Mouse (Mus musculus): ENCODE measurements around the gene Mfsd13b. TPM values are rescaled to one million over a fixed set of nuclear protein-coding genes. Genes with fewer than 3 reads are reported as not detected.
A peak's percentile ranks its signal among the peaks of the same experiment; 100 is the strongest.

Mfsd13b gene
- polyA plus RNA-seq, 1 experiment from 2014 or later: 0.60 TPM

GRCm38 (mm10) chr7:120999021-120999530 lies 16.8 kb downstream of the Mfsd13b start:
- 79% methylated on average over 2 of the region's 2 CpGs for WGBS
- Histone ChIP-seq H3K27ac (no peak overlapping the region), H3K36me3 (no peaks in the 10 kb centered on the region), H3K4me3 (replicated peaks) (no peak overlapping the region), H3K27me3 (replicated peaks) (no peaks in the 10 kb centered on the region), H3K4me1 (replicated peaks) (no peaks in the 10 kb centered on the region), H3K4me2 (replicated peaks) (no peak overlapping the region), H3K9me3 (no peaks in the 10 kb centered on the region), H3K9ac (no peak overlapping the region)
- ATAC-seq: no peak

DNA sequence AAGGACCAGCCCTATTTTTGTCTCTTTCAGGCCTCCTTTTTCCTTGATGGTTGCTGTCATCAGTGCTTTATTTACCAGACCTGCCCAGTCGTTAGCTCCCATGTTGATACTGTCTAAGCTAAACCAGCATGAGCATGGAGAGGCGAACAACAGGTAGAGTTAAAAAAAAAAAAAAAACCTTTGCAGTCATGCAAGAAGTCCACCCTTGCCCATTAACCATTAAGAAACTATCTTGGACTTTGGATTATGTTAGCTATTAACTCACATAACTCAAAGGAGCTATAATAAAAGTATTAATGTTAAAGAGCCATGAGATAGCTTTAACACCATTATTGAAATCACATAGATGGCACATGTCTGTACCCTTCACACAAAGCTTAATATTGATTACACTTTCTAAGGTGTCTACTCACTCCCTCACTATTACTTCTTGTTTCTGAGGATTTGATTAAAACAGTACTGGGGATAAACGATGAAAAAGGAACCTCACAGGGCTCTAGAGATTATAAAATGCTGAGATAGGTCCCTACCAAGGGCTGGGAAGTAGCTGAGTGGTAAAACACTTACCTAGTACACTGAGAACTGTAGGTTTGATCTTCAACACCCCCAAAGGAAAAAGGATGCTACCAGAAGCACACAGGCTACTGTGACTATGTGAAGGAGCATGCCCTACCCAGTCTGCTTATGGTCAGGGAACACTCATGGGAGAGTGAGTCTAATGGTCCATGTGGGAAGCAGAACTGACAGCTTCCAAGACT lies 17.9 kb downstream of the Mfsd13b start:
- H3K4me1 ChIP-seq (replicated peaks): no peaks in the 10 kb centered on the region
- H3K4me2 ChIP-seq (replicated peaks): no peak overlapping the region
- no peaks in the 10 kb centered on the region for H3K27me3 ChIP-seq (replicated peaks)
- H3K9me3 ChIP-seq: no peaks in the 10 kb centered on the region
- peak overlapping the region; percentile 77 for H3K27ac ChIP-seq
- H3K36me3 ChIP-seq: no peaks in the 10 kb centered on the region
- H3K4me3 ChIP-seq (replicated peaks): no peak overlapping the region
- ATAC-seq: peak; percentile 83
- no peak overlapping the region for H3K9ac ChIP-seq
- WGBS: 50% methylated on average over 3 of the region's 3 CpGs

DNA sequence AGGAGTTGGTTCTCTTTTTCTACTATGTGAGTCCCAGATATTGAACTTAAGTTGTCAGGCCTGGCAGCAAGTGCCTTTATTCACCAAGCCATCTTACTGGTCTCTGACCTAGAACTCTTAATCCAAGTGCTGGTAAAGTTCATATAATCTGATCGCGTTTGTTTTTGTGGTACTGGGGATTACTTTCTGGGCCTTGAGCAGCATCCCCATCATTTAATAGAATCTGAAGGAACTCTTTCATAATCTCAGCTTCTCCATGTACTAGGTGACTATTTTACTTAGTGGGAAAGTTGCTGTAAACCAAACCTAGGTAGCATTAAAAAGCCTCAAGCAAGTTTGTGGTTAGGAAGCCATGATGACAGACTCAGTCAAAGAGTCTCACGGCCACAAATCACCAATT lies 19.6 kb downstream of the Mfsd13b start:
- H3K9ac ChIP-seq: no peak overlapping the region
- no peak for ATAC-seq
- WGBS: 87% methylated on average over 3 of the region's 3 CpGs
- no peak overlapping the region for H3K4me3 ChIP-seq (replicated peaks)
- H3K4me1 ChIP-seq (replicated peaks): no peaks in the 10 kb centered on the region
- H3K27me3 ChIP-seq (replicated peaks): no peaks in the 10 kb centered on the region
- H3K36me3 ChIP-seq: no peaks in the 10 kb centered on the region
- no peaks in the 10 kb centered on the region for H3K9me3 ChIP-seq
- H3K4me2 ChIP-seq (replicated peaks): no peak overlapping the region
- H3K27ac ChIP-seq: 0 out of 2 replicates have a peak overlapping the region, but pooled peaks have one; percentile 22

- Histone ChIP-seq H3K27me3 (replicated peaks) (no peaks in the 10 kb centered on the region), H3K9ac (no peak overlapping the region), H3K36me3 (no peaks in the 10 kb centered on the region), H3K4me2 (replicated peaks) (no peak overlapping the region), H3K27ac (0 out of 2 replicates have a peak overlapping the region, but pooled peaks have one; percentile 48), H3K4me1 (replicated peaks) (no peaks in the 10 kb centered on the region), H3K4me3 (replicated peaks) (no peak overlapping the region), H3K9me3 (no peaks in the 10 kb centered on the region)
- ATAC-seq: peak; percentile 71
- WGBS: 67% methylated on average over 5 of the region's 5 CpGs
These were observed 20.2 kb downstream of the Mfsd13b start for GRCm38 (mm10) chr7:121002407-121002928.

DNA sequence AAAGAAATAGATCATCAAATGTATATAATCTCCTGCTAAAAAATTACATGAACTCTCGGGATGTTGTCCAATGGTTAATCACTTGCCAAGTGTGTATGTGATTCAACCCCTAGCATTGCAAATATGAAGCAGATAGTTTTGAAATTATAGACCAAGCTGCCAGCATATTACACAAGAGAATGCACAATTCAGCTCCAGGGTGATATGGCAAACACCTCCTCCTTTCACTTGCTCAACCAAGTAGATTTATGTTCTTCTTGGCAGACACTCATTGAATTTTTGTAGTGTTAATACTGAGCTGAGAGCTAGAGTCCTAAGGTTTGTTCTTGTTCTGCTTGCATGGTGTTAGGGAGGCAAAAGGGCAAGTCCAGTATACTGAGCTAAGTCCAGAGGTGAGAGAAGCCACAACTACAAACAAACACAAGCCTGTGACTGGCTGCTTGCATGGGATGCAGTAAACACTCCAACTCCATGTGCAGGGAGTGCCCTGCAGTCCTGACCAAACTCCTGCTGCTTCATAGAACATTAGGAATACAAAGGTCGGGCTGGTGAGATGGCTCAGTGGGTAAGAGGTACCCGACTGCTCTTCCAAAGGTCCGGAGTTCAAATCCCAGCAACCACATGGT lies 21.6 kb downstream of the Mfsd13b start:
- H3K9me3 ChIP-seq: no peaks in the 10 kb centered on the region
- H3K9ac ChIP-seq: no peak overlapping the region
- H3K4me1 ChIP-seq (replicated peaks): no peaks in the 10 kb centered on the region
- H3K36me3 ChIP-seq: no peaks in the 10 kb centered on the region
- no peak overlapping the region for H3K4me3 ChIP-seq (replicated peaks)
- peak overlapping the region; percentile 15; the same call in 1 of the 2 replicates for H3K27ac ChIP-seq
- no peak overlapping the region for H3K4me2 ChIP-seq (replicated peaks)
- WGBS: 72% methylated on average over 4 of the region's 4 CpGs
- H3K27me3 ChIP-seq (replicated peaks): no peaks in the 10 kb centered on the region
- no peak; the same call in 1 of the 2 replicates for ATAC-seq

DNA sequence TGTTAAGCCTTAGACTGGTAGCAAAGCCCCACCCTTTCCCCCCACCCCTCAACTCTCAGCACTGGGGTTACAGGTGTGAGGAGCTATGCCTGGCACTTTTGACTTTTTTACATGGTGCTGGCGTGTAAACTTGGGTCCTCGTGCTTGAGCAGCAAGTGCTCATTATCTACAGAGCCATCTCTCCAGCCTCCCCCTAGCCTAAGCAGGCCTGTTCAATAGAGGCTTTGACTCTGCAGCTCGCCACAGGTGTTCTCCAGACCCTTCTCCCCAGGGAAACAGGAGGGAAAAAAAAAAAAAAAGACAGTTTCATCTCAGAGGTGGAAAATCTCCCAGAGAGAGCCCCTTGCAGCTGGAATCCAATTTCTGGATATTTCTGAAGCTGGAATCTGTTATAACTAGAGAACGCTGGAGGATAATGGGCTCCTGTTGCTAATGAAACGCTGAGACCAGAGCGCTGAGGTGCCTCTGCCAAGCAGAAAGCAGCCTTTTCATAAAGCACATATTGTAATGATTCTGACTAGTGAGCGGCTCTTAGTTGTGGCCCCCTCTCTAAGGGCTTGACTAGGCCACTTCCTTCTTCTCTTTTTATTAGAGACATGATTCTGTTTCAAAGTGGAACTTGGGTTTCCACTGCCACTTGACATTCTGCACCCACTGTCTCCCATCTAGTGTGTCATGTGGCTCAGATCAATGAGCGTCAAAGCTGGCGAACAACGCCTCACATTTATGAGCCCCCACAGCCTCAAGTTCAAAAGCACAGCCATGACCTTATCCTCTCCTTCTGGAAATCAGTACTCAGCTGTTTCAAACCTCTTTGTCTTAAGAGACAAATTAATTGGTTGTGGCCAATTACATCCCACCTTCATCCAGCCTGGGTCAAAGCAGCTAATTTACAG lies 29.7 kb downstream of the Mfsd13b start:
- Histone ChIP-seq H3K4me1 (replicated peaks) (no peaks in the 10 kb centered on the region), H3K9ac (no peak overlapping the region), H3K4me2 (replicated peaks) (no peak overlapping the region), H3K4me3 (replicated peaks) (no peak overlapping the region), H3K36me3 (no peaks in the 10 kb centered on the region), H3K27me3 (replicated peaks) (no peaks in the 10 kb centered on the region), H3K9me3 (no peaks in the 10 kb centered on the region), H3K27ac (no peak overlapping the region)
- 67% methylated on average over 10 of the region's 10 CpGs for WGBS
- no peak for ATAC-seq

DNA sequence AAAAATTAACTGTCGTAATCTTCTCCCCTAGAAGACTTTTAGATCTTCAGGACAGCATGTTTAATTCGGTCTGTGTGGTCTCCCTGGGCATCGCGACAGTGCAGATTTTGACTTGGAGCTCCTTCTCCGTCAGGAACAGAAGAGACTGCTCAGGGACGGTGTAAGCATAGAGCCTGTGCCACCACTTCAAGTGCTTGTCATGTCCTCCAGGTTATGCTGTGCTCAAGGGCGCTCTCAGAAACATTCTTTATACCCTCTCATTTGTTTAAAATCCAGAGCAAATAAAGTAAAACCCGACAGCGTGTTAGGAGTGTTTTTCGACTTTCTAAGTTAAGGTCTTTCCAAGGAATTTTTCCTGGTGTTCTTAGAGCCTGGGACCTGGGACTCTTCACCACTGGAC lies 32.2 kb downstream of the Mfsd13b start:
- Histone ChIP-seq H3K4me3 (replicated peaks) (no peak overlapping the region), H3K27me3 (replicated peaks) (no peaks in the 10 kb centered on the region), H3K4me1 (replicated peaks) (no peaks in the 10 kb centered on the region), H3K9ac (no peak overlapping the region), H3K9me3 (no peaks in the 10 kb centered on the region), H3K27ac (no peak overlapping the region), H3K36me3 (no peaks in the 10 kb centered on the region), H3K4me2 (replicated peaks) (no peak overlapping the region)
- no peak for ATAC-seq
- WGBS: 80% methylated on average over 10 of the region's 10 CpGs

GRCm38 (mm10) chr7:121018778-121019177 lies 36.5 kb downstream of the Mfsd13b start:
- H3K4me2 ChIP-seq (replicated peaks): no peak overlapping the region
- no peak overlapping the region for H3K9ac ChIP-seq
- H3K9me3 ChIP-seq: no peaks in the 10 kb centered on the region
- H3K4me1 ChIP-seq (replicated peaks): no peaks in the 10 kb centered on the region
- WGBS: 85% methylated on average over 3 of the region's 3 CpGs
- no peaks in the 10 kb centered on the region for H3K27me3 ChIP-seq (replicated peaks)
- no peak overlapping the region for H3K27ac ChIP-seq
- no peak overlapping the region for H3K4me3 ChIP-seq (replicated peaks)
- H3K36me3 ChIP-seq: no peaks in the 10 kb centered on the region
- ATAC-seq: no peak

DNA sequence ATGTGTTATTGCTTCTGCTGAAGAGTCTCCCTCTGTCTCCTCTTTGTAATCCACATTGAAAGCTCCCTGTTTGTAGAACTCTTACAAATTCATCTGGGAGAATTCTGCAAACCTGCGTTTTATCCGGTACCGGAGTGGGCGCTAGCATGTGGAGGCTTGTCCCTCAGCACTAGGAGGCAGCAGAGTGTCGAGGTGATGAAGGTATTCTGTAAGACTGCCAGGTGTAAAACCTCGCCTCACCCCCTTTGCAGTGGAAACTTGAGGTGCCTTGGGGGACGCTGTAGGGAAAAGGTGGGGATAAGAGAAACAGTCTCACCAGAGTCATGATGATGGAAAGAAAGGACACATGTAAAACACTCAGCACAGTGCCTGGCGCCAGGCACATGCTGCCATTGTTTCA lies 38.0 kb downstream of the Mfsd13b start:
- H3K27ac ChIP-seq: no peak overlapping the region
- no peaks in the 10 kb centered on the region for H3K4me1 ChIP-seq (replicated peaks)

DNA sequence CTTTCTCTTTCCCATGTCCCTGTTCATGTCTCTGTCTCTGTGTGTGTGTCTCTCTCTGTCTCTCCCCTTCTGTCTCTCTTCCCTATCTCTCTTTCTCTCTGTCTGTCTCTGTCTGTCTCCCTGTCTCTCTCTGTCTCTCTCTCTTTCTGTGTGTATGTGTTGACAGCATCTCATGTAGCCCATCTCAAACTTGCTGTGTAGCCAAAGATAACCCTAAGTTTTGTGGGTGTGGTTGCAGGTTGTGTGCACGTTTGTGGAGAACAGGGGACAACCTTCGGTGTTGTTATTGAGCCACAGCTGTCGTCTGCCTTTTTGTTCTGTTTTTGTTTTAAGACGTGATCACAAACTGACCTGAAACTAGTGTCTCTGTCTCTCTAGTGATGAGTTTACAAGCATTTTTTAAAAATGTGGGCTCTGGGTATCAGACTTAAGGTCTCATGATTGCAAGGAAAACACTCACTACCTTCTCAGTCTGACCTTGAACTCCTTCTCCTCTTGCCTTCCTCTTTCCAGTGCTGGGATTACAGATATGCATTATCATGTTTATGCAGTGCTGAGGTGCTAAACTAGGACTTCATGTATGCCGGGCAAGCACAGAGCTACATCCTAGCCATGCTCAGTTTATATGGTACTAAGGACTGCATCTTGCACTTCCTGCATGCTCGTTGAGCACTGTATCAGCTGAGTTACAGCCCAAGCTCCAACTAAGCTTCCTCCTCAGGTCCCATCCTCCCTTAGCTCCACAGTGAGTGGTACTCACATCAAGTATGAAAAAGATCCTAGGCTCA lies 43.1 kb downstream of the Mfsd13b start:
- Histone ChIP-seq H3K4me1 (replicated peaks) (no peaks in the 10 kb centered on the region), H3K9ac (no peak overlapping the region), H3K27me3 (replicated peaks) (no peaks in the 10 kb centered on the region), H3K4me3 (replicated peaks) (no peak overlapping the region), H3K36me3 (no peaks in the 10 kb centered on the region), H3K9me3 (no peaks in the 10 kb centered on the region), H3K27ac (no peak overlapping the region), H3K4me2 (replicated peaks) (no peak overlapping the region)
- no peak; the same call in 1 of the 2 replicates for ATAC-seq
- 70% methylated on average over 6 of the region's 6 CpGs for WGBS

More for the DNA sequence above, 38.0 kb downstream of the Mfsd13b start:
- Histone ChIP-seq H3K9me3 (no peaks in the 10 kb centered on the region), H3K4me2 (replicated peaks) (no peak overlapping the region), H3K4me3 (replicated peaks) (no peak overlapping the region), H3K36me3 (no peaks in the 10 kb centered on the region), H3K9ac (no peak overlapping the region), H3K27me3 (replicated peaks) (no peaks in the 10 kb centered on the region)
- no peak for ATAC-seq
- WGBS: 37% methylated on average over 8 of the region's 8 CpGs

DNA sequence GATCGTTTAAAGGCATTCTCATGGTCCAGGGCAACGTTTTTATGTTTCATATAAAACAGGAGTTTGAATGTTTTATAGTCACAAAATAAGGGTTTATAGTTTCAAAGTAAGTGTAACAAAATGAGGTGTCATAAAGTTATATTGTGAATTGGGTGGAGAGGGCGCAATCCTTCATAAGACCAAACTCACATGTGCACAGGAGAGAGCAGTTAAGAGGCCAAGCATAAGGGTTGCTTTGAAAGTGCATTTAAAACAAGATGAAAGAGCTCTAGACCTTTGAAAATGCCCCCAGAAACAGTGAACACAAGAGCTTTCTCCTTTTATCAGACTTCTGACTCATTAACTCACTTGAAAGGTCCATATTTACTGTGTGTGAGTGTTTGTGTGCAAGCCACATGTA lies 44.0 kb downstream of the Mfsd13b start:
- peak; percentile 36; the same call in 1 of the 2 replicates for ATAC-seq
- Histone ChIP-seq H3K27me3 (replicated peaks) (no peaks in the 10 kb centered on the region), H3K4me3 (replicated peaks) (no peak overlapping the region), H3K9ac (no peak overlapping the region), H3K4me2 (replicated peaks) (no peak overlapping the region), H3K27ac (no peak overlapping the region), H3K9me3 (no peaks in the 10 kb centered on the region), H3K4me1 (replicated peaks) (no peaks in the 10 kb centered on the region), H3K36me3 (no peaks in the 10 kb centered on the region)
- WGBS: 53% methylated on average over 3 of the region's 3 CpGs
